Mouse (Mus musculus) small intestine, adult 2 months (tissue): ENCODE measurements around the gene Pkig.
"Not testable (repeated sequence)": the region's sequence is repeated elsewhere in the genome, so short reads cannot be mapped to it uniquely, and the experiment has no call there.

ENCODE experiments used
- CTCF ChIP-seq: fragments of 200-500 bp; IDR thresholded peaks from 2 replicates; pipeline ENCODE4 v1.5.1; 2012; ENCODE audit warnings: low read depth, mild to moderate bottlenecking, control low read depth, inconsistent platforms, low read length, moderate library complexity, mixed read lengths; ENCODE audit not compliant: insufficient replicate concordance, insufficient read length; ENCODE audit errors: extremely low read depth
- POLR2A ChIP-seq: fragments of 200-500 bp; IDR thresholded peaks from 2 replicates; pipeline ENCODE4 v1.6.1; 2012; ENCODE audit warnings: low read depth, mild to moderate bottlenecking, control low read depth, inconsistent platforms, low read length, moderate library complexity

DNA sequence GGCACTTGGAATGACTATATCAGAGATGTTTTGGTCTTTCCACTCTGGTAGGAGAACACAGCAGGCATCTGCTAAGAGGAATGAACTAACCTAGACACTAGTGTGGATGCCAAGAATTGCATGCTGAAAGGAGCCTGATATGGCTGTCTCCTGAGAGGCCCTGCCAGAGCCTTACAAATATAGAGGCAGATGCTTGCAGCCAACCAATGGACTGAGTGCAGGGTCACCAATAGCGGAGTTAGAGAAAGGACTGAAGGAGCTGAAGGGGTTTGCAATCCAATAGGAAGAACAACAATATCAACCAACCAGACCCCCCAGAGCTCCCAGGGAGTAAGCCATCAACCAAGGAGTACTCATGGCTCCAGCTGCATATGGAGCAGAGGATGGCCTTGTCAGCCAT, 30.2 kb downstream of the Pkig start:
- TF ChIP-seq CTCF, POLR2A: not testable (repeated sequence)
